Mouse (Mus musculus) bone marrow macrophage, adult 2 months (primary cell): ENCODE measurements around the gene Upk1a.

ENCODE experiments used
- CTCF ChIP-seq: IDR thresholded peaks from 2 replicates; pipeline ENCODE4 v1.5.1; 2012; ENCODE audit warnings: low read depth, mild to moderate bottlenecking, low read length, moderate library complexity
- POLR2A ChIP-seq: IDR thresholded peaks from 2 replicates; pipeline ENCODE4 v1.6.1; 2012; ENCODE audit warnings: mild to moderate bottlenecking, low read depth, low read length, borderline replicate concordance

- TF ChIP-seq CTCF (no peak), POLR2A (no peak)
Measured at GRCm38 (mm10) chr7:30612654-30613402, at the start of gene Upk1a.
